Mouse (Mus musculus) gastrocnemius, adult 8-10 months (tissue): Measurements from ENCODE around the gene Magi2. TPM values are rescaled to one million over a fixed set of nuclear protein-coding genes. Genes with fewer than 3 reads are reported as not detected.

Experiments
- DNase-seq, 2 experiments: peaks; one replicate each; pipeline ENCODE4 v3.0.0; 2022; ENCODE audit warnings: low spot score in 2 of 2
- total RNA-seq, 4 experiments: library from RNA; stranded (reverse); gene quantifications; 2 replicates each; pipeline ENCODE4 v1.2.4; 2022

Magi2 gene
- total RNA-seq, 4 experiments from 2014 or later: 0.70 to 1.4 (median 0.88) TPM

GRCm38 (mm10) chr5:20334549-20334948 lies 1107.7 kb downstream of the Magi2 start:
- no peak for DNase-seq

GRCm38 (mm10) chr5:20352941-20353340 lies 1126.1 kb downstream of the Magi2 start:
- DNase-seq: no peak

GRCm38 (mm10) chr5:20358437-20358836 lies 1131.6 kb downstream of the Magi2 start:
- no peak for DNase-seq

DNA sequence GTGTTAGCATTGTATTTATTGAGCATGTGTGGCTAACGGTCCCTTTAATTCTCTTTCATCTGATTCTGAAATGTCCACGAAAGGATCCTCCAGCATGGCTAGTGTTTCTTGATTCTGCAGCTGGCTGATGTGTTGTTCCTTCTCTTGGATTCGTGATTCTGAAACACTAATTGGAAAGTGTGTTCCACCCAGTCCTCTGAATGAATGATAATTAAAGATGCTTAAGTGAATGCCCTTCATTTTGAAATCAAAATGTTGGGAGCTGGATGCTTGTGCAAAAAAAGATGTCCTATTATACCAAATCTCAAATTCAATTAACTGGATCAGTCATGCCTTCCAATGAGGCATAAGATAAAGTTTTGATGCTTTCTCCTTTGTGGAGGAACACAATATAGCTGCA lies 1132.2 kb downstream of the Magi2 start:
- no peak for DNase-seq

DNA sequence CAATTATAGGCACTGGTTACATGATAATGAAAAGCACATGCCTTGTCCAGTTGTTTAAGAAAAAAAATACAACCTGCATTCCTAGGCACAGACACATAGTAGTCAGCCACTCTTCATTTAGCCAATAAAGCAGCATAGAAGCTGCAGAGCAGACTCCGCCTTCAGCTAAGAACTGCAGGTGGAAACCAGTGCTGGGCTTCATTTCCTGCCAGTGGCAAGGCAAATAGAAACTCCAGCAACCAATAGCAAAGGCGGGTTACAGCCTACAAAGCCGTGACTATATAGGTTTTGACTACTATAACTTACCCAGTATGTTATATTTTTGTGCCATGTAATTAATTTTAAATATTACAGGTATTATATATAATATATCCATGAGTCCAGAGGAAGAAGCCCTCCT lies 1135.3 kb downstream of the Magi2 start:
- DNase-seq: no peak

DNA sequence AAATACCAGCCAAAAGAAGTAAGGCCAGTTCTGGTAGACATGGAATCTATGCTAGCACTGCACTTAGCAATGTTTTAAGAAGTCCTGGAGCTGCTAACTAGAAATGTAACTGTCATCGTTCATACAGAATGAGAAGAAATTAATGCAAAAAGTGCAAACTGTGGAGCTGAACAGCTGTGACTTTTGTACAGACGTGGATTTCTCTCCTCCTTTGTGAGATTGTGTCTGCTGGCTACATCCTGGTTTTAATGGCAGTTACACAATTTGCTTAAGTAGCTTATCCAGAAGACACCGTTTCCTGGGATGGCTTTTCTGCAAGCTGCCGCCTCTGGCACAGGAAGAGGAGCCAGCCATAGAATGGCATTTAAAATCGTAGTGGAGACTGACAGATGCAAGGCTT lies 1136.4 kb downstream of the Magi2 start:
- no peak for DNase-seq

DNA sequence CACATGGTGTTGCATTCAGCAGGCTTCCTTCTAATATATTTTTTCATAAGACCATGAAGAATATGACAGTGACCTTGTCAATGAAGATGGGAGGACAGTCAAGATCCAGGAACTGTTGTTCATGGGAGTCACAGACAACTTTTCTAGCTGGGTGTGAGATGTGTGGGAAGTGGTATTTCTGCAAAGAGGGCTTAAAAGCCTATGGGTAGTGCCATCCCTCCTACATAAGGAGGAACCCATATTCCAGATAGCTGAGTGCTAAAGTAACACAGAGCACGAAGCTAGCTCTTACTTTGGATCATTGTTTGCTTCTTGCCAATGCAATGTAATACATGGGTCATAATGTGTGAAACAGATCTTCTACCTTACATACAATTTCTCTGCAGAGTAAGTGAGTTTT lies 1146.8 kb downstream of the Magi2 start:
- no peak for DNase-seq

GRCm38 (mm10) chr5:20378071-20378800 lies 1151.4 kb downstream of the Magi2 start:
- DNase-seq: no peak

DNA sequence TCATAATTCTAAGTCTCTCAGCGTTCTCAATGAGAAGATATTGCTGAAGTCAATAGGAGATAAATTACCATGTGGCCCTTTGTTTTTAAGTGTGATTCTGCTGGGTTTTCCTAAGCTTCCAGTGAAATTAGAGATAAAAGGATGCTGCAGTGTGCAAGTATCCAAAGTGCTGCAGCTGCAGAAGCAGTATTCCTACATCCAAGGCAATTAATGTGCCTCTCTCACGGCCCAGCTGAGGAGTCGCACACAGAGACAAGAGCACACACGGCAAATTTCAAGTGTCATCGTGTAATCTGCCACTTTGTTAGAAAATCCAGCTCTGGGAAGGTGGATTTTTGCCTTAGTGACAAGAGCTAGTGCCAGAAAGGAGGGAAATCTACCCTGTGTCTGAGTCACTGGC lies 1177.7 kb downstream of the Magi2 start:
- DNase-seq: no peak

GRCm38 (mm10) chr5:20406626-20407025 lies 1179.8 kb downstream of the Magi2 start:
- DNase-seq: no peak

- DNase-seq: no peak
Observed at GRCm38 (mm10) chr5:20415320-20415719, 1188.5 kb downstream of the Magi2 start.

DNA sequence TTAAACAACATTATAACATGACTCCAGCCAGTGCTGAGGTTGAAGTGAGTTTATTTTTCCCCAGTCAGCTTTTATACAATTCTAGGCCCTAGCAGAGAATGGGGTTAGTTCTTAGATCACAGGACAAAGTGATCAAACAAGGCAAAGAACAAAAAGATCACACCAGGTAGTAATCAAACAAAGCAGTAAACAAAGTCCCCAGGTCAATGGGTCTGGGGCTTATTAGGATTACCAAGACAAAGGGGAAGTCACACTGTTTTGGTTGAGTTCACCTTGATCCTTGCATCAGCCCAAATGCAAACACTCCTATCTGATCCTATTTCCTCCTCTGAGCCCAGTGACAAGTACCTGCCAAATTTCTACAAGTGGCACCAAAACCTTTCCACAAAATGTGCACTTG lies 1190.5 kb downstream of the Magi2 start:
- no peak for DNase-seq

- DNase-seq: no peak
Observed at GRCm38 (mm10) chr5:20432148-20432813, 1205.4 kb downstream of the Magi2 start.

DNA sequence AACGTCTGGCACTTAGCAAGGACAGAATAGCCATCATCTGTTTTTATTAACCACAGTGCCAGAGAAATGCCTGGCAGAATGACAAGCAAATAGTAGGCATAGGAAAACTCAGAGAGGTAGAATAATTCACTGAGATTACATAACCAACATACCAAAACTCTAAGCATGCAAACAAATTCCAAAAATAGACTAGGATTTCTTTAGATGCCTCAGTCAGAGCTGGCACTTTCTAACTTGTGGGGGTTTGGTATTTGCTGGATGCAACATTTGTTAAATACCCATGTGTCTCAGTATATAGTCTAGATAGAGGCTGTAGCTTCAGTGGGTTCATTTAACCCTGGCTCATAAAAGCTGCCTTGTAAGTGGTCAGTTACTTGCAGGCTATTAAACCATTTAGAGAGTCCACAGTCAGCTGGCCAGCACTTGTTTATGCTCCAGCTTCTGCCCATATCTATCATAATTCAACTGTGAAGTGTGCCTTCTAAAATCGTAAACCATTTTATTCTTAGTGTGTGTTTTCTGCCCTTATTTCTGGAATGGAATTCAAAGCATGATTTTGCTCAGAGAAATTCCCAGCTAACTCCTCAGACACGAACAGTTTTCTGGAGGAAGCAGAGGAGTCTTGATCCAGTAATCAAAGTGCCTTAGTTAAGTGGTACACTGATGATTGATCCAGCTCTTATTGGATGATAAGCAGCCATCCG lies 1219.8 kb downstream of the Magi2 start:
- no peak for DNase-seq

DNA sequence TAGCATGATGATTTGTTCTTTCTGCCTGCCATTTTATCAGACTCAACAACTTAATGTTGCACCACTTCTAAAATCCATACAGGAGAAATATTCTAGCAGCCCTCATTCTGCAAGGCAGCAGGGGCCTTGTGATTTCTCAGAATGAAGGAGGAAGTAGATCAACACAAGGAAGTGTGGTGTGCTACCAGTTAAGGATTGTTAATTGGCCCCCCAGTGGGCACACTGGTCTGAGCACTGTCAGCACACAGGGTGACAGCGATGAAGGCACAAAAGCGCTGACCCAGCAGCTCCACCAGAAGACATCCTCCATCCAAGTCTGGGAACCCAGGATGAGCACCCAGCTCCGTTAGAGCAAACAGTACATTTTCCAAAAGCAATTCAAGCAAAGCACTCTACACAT lies 1229.3 kb downstream of the Magi2 start:
- DNase-seq: no peak

GRCm38 (mm10) chr5:20457742-20458510 lies 1231.1 kb downstream of the Magi2 start:
- no peak for DNase-seq

- no peak for DNase-seq
Observed at GRCm38 (mm10) chr5:20461709-20462108, 1234.9 kb downstream of the Magi2 start.

GRCm38 (mm10) chr5:20462376-20462775 lies 1235.5 kb downstream of the Magi2 start:
- DNase-seq: no peak

DNA sequence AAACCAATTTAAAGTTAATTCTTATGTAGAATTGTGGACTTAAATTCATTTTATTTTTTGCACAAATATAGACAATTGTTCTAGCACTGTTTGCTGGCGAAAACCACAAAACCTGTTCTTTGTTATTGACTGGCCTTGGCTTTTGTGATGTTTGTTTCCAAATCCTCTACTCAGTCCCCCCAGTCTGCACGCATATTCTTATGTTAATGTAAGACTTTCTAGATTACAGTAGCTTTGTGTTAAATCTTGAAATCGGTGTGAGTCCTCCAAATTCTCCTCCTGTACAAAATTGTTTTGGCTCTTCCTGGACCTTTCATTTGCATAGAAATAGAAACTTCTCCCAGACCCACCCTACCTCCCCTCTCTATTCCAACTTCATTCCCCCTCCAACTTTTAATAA lies 1242.9 kb downstream of the Magi2 start:
- DNase-seq: no peak

DNA sequence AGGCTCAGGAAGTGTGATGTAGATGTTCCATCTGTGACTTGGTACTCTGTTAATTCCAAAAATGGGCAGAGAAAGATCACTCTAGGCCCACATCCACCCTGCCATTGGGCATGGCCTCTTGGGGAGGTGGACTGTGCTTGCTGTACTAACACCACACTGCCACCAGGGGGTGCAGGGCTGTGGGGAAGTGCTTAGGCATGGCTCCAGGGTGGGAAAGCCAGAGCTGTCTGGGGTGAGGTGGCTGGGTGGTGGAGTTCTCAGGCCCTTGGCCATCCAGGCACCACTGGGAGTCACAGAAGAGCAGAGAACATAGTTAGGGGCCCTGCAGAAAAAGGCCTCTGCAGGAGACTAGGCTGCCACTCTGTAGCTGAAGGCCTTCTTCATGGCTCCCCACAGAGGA lies 1243.6 kb downstream of the Magi2 start:
- DNase-seq: no peak

DNA sequence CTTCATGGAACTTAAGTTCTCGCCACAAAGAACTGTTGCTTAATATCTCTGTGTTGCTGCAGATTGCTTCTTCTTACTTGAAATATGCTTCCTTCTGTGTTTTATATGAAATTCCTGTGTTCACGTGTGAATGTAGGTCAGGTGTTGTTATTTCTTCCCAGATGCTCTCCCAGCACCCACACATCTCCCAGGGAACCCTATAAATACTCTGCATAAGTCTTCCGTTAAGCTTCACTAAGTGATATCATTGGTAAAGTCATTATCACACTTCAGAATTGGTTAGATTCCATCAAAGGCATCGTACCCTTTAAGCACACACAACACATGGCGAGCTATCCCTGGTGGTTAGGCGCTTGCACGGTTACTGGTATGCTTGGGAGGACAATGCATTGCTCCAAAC lies 1257.7 kb downstream of the Magi2 start:
- DNase-seq: no peak

DNA sequence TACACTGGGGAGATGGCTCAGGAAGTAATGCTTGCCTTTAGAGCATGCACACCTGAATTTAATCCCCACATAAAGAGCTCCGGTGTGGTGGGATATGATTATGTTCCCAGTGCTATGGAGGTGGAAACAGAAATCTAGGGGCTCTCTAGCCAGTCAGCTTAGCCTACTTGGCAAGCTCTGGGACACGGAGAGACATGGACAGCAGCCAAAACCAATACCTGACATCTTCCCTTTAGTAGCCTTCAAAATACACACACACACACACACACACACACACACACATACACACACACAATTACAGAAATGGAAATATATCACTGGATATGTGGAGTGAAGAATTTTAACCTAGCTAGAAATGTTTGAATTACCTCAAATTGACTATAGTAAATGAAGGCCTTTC lies 1265.1 kb downstream of the Magi2 start:
- DNase-seq: no peak
